Mouse (Mus musculus): ENCODE data around the gene Mipol1.

Mipol1 gene

DNA sequence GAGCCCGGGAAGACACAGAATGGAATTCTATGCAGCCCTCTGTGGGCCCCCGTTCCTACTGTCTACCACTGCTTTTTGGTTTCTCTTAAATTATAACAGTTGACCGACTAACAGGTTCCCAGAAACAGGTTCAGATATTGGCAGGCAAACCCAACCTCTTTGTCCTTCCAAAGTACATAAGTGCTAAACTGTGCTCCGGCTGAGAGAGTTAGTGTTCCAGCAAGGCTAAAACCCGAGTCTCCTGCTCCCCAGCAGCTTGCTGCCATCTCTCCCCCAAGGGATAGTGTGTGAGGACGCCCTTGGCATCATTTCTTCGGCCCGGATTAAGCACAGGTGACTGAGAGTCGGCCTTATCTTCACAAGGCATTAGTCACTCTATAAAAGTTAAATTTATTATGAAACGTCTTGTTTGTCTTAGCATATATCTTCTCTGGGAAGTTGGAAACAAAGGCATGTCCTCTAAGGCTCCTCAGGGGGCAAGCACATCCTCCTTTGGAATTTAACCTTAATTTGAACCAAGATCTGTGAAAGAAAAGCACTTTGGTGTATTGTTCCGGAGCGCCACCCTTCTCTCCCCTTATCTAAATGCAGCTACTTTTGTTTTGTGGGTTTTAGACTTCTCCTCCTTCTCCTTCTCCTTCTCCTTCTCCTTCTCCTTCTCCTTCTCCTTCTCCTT, 285.6 kb downstream of the Mipol1 start:
- DNase-seq (ENCODE audit: inconsistent ontology term), result no peak

DNA sequence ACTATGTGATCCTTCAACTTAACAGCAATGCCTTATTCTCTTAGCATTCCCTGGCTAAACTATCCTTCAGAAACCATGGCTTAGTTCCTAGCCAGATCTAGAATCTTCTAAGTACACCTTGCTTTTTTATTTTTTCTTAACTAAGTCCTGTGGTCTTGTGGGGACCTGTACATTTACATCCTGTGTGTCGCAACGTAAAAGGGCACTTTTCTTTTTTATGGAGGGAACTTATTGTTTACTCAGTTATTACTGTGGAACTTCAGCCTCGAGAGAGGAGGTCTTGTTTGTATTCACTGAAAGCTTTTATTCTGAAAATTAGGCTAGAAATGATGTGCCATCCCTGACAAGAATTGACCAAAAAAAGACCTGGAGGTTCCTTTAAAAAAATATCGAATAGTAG, 298.1 kb downstream of the Mipol1 start:
- DNase-seq (ENCODE audit: inconsistent ontology term), result no peak

DNA sequence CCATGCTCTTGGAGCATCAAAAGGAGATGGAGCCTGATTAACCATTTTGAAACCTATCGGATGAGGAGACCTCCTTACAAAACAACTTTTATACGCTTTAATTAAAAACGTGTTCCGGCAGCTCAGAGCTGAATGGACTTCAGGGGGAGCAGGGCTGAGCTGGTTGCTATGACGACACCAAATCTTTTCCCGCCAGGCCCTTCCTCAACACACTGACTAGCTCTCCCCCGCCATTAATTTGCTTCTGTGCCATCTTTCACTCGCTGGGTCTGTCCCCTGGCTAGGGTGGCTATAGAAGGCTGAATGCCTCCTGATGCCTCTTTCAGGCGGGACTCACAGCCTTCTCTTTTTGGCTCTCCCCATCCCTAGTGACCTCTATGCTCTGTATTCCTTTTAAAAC, 300.2 kb downstream of the Mipol1 start:
- no peak for DNase-seq (ENCODE audit: inconsistent ontology term)

DNA sequence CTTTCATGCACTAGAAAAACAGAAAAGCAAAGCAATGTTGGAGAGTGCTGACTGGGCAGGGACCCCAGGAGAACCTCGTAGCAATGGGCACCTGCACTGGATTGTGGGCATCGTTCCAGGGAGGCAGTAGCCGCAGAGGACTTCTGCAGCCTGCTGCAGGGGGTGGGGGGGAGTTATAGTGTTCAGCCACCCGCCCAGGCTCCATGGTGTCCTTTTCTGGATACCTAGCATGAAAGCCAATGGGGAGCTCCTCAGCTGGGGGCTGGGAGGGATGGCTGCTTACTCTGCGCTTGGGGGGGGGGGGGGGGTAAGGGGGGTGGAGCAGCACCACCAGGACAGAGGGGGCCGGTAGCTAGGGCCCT, 304.3 kb downstream of the Mipol1 start:
- no peak for DNase-seq (ENCODE audit: inconsistent ontology term)

DNA sequence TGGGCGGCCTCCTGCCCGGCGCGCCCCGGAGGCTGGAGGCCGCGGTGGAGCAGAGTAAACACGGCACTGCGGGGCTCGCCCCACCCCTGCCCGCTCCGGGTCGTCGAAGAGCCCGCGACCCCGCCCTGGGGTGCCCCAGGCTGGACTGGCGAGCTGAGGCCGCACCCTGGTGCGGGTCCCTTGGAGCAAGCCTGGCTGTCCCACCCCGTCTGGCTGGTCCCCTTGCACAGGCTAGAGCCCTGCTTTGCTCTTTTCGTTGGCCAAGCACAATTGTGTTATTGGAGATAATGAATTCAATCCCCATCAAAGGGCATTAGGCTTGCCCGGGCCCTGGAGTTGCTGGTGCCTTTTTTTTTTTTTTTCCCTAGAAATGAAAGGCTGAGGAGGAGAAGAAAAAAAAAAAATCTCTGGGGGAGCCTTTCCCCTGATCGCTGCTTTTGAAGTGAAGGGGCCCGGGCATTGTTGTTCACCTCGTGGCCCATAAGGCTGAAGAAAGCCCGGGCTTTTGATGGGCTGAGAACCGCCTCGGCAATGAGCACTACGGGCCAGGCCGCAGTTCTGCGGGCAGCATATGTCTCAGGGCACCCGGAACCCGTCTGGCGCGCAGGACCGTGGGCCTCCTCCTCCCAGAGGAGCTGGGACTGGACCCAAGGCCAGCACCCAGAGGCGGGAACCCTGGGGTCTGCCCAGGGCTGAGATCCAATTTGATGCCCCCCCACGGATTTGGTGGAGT, 304.8 kb downstream of the Mipol1 start:
- DNase-seq (ENCODE audit: inconsistent ontology term), result no peak

DNA sequence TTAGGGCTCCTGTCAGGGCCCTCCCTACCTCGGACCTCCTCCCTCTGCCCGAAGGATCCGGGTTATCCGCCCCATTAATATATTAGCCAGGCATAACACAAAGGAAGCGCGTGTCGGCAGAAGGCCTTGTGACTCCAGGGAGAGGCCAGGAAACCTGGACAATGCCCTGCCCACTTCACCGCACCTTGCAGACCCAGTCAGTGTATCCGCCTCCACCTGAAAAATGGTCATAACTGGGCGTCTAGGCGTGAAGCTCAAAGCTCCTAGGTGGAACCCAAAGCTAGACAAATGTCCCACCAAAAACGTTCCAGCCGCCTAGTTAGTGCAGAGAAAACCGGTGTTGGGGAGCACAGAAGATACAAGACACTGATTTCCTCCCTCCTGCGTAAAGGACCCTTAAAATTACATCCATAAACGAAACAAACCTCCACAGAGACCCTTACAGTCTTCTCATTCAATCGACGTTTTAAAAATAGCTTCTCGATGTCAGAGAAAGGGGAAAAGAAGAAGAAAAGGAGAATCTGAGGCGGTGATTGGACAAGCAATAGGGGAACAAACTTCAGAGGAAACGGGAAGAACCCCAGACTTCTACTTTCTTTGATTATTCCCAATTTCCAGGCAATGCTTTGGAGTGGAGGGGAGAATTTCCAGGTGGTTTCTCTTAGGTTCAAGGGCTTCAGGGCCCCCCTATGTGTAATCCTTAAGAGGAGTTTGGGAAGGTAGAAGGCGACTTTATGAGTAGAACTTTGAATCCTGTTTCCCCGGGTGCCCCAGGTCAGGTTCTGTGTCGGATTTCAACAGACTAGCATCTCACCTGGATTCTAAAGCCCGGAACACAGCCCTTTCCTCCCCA, 306.1 kb downstream of the Mipol1 start:
- no peak for DNase-seq (ENCODE audit: inconsistent ontology term)

DNA sequence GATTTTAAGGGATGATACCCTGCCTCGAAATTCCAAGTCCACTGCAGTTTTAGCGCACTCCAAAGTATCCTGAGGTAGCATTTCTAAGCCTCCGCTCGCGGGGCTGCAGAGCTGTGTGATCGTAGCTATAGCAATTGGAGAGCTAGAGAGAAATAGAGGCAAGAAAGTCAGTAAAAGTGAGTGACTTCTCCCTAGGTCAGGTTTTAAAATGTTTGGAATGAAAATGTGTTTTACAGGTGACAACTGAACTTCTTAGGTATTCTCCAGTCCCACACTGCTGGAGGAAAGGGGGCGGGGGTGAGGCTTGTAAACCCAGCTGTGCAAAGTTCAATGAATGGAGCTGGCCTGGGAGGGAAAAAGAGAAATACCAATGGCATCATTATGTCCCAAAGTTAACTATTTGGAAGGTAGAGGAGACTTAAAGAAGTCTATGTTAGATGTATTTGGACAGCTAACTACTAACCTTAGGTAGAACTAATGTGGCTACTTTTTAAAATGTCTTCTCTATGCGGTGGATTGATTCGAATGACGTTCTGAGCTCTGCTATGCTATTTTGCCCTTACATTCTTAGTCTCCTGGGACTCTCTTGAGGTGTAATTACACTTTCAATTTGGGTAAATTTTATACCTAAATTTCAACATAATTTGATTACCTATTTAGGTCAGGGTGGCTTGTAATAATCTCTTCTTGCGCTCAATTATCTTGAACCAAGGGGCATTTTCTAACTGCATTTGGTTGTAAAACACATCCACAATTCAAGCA, 306.9 kb downstream of the Mipol1 start:
- no peak for DNase-seq (ENCODE audit: inconsistent ontology term)

DNA sequence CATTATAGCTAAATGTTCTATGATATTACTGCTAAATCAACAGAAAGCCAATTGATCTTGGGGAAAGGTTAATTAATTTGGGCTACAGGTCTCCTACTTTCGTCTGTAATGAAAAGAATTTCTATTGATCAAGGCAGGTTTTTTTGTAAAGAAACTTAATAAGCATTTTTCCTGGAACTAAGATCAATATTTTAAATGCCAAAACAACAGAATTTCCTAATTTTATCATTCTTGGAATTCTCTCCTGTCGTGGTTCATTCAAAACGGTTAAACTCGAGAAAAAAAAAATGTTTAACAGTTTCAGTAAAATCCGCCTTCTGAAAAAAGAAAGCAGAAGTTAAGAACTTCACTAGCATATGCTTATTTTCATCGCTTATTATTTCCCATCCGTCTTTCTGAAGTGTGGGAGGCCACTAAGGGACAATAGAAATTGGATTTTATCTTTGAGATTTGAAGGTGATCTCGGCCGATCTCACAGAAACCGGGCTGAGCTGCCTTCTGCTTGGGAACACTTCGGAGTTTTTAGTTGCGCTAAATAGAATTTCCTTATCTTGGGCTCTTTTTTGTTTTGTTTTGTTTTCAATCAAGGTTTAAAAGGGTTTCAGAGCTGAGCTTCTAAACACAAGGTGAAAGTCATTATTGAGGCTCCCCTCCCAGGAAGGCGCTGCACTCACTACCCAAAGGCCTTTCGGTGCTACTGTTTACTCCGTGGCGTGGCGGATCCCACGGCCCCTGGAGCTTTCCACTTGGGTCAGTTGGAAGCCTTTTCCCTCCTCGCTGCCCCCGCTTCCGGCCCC, 307.8 kb downstream of the Mipol1 start:
- DNase-seq (ENCODE audit: inconsistent ontology term), result peak; percentile 36

DNA sequence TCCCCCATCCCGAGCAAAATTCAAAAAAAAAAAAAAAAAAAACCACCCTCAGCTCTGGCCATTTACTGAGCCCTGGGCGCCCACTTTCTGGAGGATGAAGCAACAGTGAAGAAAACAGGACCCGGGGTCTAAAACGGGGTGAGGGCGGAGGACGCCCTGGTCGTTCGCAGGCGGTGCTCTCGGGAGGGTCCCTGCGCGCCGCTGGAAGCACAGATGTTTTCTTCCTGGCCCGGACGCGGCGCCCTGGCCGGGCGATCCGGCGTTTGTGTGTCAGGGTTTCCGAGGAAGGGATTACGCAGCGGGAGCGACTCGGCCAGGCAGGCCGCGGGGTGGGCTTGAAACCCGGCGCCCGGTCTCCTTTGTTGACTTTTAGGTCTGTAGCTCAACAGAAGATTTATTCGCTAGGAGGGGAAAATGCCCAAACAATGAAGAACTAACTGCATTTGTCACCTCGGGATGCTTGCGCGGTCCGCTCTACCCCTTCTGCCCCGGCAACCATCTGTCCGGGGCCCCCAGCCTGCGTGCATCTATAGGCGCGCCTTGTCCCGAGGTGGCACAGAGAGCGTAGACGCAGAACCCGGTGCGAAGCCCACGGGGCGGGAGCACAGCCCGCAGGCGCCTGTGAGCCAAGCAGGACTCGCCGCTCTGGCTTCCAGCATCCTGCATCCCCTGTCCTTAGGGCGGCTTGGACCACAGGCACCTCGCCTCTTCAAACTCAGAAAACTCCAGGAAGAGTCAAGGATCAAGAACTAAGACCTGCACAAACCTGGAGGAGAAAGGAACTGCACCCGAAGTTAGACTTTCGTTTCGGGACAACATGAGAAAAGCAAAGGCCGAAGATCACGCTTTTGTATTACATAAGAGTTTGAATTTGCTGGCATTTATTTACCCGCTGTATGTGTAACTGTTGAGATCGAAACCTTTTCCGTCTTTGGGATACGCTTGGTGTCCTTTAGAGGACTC, 308.6 kb downstream of the Mipol1 start:
- DNase-seq (ENCODE audit: inconsistent ontology term), result peak; percentile 68

DNA sequence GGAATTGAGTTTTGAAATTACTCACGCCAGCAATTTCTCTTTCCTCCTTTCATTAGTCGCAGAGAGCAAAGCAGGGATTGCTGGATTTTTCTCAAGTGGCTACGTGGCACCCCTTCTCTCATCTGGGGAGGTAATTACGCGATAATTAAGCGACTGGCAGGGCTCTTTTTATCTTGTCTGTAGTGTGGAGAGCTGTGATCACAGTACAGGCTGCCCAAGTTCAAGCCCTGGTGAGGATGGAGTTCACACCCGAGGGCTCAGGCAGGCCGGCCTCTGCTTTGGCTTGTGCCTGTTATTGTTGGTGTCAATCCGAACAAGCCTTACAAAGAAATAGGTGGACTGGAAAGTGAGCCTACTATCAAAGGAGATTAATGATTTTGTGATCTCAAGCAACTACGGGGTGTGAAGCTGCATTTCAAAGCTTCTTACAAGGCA, 309.3 kb downstream of the Mipol1 start:
- no peak for DNase-seq (ENCODE audit: inconsistent ontology term)

DNA sequence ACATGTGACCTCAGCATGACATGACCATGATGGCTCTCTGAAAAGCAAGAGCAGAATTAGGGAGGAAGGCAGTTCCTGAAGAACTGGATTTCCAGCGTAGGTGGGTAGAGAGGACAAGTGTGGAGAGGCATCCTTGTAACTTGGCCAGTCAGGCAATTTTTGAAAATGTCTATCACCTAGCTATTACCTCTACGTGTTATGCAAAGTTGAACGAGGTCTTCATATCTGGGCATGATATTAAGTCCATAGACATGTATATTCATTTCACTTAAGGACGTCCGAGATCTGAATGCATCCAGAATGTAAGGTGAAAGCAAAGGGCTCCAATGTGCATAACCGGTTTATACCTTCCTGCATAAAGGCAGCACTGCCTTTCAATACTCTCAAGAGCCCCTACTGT, 310.9 kb downstream of the Mipol1 start:
- DNase-seq (ENCODE audit: inconsistent ontology term), result no peak

DNA sequence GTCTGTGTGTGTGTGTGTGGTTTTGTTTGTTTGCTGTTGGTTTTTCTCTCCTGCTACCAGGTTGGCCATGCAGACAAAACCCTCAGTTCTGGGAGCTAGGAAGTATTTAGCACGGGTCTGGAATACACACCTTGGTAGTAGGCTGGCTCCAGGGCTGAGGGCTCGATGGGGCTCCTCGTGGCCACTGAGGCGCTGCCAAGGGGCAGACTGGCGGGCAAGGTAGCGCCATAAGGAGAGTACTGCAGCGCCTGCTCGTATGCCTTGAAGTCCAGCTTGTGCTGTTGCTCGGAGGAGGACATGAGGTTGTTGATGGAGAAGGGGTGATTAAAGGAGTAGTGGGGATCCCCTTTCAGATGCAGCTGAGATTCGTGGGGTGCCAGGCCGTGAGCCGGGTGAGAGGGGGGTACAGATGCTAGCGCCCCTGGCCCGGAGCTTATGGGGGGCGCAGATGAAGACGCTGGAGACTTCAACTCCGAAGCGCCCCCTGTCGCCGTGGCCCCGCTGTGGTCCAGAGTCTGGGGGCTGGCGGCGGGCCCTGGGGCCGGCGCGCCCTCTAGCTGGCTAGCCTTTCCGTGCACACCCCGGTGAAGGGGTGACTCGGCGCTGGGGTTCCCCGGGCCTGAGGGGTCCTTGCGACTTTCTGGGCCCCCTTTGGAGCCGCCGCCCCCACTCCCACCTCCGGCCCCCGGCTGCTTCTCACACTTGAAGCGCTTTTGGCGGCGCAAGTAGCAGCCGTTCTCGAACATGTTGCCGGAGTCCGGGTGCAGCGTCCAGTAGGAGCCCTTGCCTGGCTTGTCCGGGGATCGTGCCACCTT, 311.9 kb downstream of the Mipol1 start:
- no peak for DNase-seq (ENCODE audit: inconsistent ontology term)

DNA sequence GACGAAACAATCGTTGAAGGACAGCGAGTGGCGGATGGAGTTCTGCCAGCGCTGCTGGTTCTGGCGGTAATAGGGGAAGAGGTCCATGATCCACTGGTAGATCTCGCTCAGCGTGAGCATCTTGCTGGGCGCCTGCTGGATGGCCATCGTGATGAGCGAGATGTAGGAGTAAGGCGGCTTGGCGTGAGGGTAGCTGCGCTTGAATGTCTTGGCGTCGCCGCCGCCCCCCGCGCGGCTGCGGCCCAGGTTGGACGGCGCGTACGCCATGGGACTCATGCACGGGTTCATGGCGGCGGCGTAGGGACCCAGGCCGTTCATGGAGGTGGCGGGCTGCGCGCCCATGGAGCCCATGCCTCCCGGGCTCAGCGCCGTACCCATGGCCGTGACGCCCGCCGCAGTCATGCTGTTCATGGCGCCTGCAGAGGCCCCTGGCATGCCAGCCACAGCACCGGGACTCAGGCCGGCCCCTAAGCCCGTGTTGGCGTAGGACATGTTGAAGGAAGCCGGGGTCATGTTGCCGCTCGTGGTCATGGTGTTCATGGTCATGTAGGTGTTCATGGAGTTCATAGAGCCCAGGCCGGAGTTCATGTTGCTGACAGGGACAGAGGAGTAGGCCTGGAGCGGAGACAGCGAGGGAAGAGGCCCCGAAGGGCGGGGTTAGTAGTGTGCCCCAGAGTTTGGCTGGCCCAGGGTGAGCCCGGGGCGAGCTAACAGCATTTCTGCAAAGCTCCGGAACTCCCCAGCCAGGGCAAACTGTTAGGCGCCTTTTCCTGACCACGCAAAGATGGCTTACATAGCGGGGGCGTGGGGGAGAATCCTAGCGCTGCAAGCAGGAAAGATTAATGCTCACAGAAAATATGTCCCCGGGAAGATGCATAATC, 312.8 kb downstream of the Mipol1 start:
- DNase-seq (ENCODE audit: inconsistent ontology term), result no peak

DNA sequence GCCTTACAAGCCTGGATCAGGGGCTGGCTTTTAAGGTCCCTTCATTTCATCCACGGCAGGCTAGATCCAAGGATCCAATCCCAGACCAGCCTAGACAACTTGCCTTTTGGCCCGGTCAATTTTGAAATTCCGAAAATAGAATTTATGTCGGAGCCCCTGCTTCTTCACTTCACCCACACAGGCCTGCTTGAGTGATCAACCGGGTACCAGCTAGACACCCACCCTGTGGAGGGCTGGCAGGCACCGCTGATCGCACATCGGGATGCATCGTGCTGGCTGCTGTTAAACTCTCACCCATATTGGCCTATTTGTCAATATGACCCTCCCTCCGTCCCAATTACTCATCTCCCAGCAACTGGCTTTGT, 313.4 kb downstream of the Mipol1 start:
- DNase-seq (ENCODE audit: inconsistent ontology term), result no peak

DNA sequence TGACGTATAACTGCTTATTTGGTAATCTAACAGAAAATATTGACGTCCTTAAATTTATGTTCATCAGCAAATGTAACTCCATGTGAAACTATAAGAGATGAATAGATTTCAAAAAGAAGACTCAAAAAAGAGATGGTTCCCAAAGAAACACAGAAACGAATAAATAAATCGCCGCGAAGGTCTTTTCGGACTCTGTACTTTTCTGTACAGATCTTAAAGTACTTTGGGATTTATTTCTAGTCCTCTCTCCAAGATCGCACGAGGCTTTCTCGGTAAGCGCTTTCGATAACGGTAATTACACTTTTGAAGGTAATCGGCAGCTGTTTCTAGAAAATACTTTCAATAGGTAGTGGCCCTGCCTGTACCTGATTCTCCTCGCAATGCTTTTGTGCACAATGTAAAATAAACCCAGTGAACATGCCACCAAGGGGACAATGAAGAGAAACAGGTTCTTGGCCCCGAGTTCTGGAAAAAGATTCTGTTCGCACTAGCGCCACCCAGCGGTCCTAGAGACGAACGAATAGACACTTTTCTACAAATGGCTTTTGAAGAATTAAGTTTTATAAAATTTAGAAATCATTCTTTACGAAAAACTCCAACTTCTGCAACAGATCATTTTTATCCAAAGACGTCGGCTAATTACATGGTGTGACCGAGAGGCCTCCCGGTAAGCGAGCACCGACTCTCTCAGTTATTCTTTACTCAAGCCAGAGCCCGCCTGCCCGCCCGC, 314.6 kb downstream of the Mipol1 start:
- peak; percentile 61 for DNase-seq (ENCODE audit: inconsistent ontology term)

DNA sequence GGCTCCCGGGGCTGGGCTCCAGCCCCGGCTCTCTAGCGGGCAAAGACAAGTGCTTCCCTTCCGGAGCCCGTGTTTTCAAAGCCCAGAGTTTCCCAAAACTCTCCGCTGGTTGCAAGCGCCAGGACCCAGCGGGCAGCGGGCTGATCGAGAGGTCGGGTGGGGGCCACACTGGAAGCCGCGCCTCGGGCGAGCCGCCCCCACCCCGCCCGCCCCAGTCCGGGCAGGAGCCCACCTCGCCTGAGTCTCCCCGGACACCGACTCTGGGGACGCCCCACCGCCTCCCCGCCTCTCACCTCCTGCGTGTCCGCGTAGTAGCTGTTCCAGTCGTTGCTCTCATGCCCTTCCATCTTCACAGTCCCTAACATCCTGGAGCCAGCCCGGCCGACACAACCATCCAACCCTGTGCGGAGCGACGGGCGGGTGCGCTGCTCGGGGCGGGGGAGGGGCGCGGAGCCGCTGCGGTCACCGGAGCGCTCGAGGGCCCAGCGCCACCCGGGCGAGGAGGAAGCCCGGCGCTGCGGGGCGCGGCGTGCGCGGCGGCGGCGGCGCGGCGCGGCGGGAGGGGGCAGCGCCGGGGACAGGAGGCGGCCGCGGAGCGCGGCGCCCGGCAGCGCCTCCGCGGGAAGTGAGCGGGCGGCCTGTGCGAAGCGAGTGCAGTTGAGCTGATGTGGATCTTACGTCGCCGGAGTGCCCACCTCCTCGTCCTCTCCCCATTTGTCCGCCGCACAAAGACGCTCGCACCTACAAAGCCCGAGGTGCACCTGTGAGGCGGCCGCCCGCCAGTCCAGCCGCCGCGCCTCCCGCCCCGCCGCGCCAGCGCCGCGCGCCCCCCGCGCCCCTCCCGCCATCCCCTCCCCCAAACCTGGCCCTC, 315.4 kb downstream of the Mipol1 start:
- peak; percentile 37 for DNase-seq (ENCODE audit: inconsistent ontology term)
